Mouse (Mus musculus): Measurements from ENCODE around the gene Kdm6b.

- no peak for TF ChIP-seq CTCF (IDR thresholded peaks at IDR 0.05; ENCODE audit: low read depth, low read length)
- no peak for TF ChIP-seq GATA1 (IDR thresholded peaks at IDR 0.05; ENCODE audit: borderline replicate concordance, low read length)
- no peak for TF ChIP-seq TAL1 (conservative IDR thresholded peaks at IDR 0.05; ENCODE audit: low read depth, low read length)
- TF ChIP-seq POLR2AphosphoS5 (IDR thresholded peaks at IDR 0.05; ENCODE audit: insufficient replicate concordance, low read depth, low read length), result no peak
- TF ChIP-seq GATA2 (IDR thresholded peaks at IDR 0.05; ENCODE audit: borderline replicate concordance, low read depth, low read length), result no peak
These were observed 55.8 kb downstream of the Kdm6b start for GRCm38 (mm10) chr11:69357690-69358089.
